Mouse (Mus musculus): ENCODE results near the gene Snx5.

- TF ChIP-seq CTCF (IDR thresholded peaks at IDR 0.05; ENCODE audit: low read depth, low read length) (no peak), POLR2A (IDR thresholded peaks at IDR 0.05; ENCODE audit: insufficient read depth, low read length) (no peak), EP300 (IDR thresholded peaks at IDR 0.05; ENCODE audit: insufficient read depth, low read depth, low read length) (no peak)
Measured at GRCm38 (mm10) chr2:144230498-144230897, 40.2 kb downstream of the Snx5 start.
